Mouse (Mus musculus): ENCODE measurements around the gene Tmem198. TPM values are rescaled to one million over a fixed set of nuclear protein-coding genes. Genes with fewer than 3 reads are reported as not detected.
A peak's percentile ranks its signal among the peaks of the same experiment; 100 is the strongest.

Gene Tmem198
- polyA plus RNA-seq (2016; fragmentation: Nextera tagmentation; extraction: Ambion mirVana) = 0.35 and 0.69 TPM in 2 replicates

DNA sequence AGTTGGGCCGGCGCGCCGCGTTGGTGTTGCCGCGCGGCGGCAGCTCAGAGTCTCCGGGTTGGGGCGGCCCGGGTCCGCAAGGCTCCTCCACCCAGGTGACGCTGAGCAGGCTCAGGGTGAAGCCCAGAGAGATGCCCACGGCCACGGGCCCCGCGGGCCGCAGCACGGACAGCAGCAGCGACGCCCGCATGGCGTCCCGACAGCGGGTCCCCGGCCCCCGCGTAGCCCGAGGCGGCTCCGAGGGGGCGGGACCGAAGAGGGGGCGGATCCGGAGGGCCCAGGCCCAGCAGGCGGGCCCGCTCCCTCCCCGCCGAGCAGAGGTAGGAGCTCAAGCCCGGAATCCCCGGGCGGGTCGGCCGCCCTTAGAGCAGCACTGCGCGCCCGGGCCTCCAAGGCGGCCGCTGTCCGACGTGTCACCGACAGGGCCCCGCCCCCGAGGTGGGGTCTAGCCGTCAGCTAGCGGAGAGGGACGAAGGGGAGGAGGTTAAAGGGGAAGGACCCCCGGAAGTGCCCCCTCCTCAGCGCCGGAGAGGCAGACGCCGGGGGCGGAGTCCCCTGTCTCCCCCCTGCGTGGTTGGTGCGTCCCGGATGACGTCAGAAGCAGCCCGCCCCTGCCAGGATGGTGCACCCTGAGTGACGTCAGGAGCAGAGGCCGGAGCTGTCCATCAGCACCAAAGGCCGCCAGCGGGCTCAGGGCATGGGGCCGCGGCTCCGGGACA, at the start of gene Tmem198, which contains the start of gene Chpf:
Tmem198 (plus strand) TSS at position 617 of the 719 bp plus-strand sequence.
Chpf (minus strand) TSS at position 392 of the 719 bp plus-strand sequence.
- H3K9me3 ChIP-seq (replicated peaks) = no peaks in the 10 kb centered on the region
- peak within 1 kb of the TSS; percentile 86 for H3K27ac ChIP-seq
- peaks cover 73% of the 10 kb centered on the region for H3K27me3 ChIP-seq (ENCODE audit: low read depth, poor library complexity, severe bottlenecking)
- H3K4me3 ChIP-seq = peak within 1 kb of the TSS; percentile 88
- WGBS = under 1% methylated on average over 76 of the region's 76 CpGs
- DNase-seq (ENCODE audit: low spot score) = peak; percentile 100
- H3K4me1 ChIP-seq = peaks cover 43% of the 10 kb centered on the region
- H3K36me3 ChIP-seq = peaks cover 31% of the 10 kb centered on the region

DNA sequence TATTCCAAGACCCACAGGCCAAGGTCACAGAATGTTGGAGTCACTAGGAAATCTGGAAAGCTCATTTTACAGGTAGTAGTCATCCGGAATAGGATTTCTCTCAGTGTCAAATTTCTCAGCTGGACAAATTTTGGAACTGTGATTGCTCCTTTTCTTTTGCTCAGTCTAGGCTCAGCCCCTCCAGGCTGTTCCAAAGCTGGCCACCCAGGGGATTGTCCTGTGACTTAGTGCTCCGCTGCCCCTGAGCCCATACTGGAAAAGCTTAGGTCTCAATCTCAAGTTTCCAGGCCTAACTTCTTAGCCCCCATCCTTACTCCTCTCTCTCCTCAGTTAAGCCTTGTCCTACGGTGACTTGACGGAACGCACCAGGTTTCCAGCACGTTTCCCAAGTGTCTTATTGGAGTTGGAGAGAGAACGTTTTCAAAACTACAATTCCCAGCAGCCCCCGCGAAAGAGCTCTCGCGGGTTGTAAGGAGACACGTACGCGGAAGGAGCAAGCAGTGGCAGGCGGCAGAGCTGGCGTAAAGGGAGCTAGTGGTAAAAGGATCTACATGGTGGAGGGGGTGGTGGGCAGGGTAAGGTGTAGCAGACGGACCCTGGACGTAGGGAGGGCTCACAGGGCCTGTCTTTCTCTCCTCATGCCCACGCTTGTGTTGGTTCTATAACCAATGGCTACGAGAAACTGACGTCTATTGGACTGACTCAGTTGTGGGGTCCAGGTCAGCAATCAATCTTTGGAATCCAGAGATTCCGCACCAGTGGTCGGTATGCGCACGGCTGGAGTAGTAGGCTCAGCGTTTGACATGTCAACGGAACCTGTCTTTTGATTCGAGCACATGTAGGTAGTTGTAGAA, 43.6 kb upstream of the Tmem198 start, which contains the start of gene Gmppa:
Gmppa (plus strand) TSS at position 456 of the 854 bp plus-strand sequence.
- Histone ChIP-seq H3K4me1 (peaks cover 63% of the 10 kb centered on the region), H3K4me3 (peak within 1 kb of the TSS; percentile 65), H3K27me3 (ENCODE audit: low read depth, poor library complexity, severe bottlenecking) (peaks cover 13% of the 10 kb centered on the region; the same call in 1 of the 2 replicates), H3K36me3 (peaks cover 10% of the 10 kb centered on the region), H3K9me3 (replicated peaks) (no peaks in the 10 kb centered on the region), H3K27ac (peak within 1 kb of the TSS; percentile 82)
- peak; percentile 78 for DNase-seq (ENCODE audit: low spot score)
- WGBS = 6% methylated on average over 28 of the region's 28 CpGs

DNA sequence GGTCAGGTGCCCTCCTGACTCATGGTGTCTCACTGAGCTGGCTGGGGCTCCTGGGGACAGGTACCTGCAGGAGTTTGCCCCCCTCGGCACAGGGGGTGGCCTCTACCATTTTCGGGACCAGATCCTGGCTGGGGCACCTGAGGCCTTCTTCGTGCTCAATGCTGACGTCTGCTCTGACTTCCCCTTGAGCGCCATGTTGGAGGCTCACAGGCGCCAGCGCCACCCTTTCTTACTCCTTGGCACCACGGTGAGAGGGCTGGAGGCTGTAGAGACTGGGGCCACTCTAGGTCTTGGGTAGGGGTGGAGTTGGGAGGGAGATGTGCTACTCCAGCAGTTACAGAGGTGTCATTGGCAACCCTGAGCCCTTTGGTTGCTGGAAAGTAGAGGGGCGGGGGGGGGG, 40.5 kb upstream of the Tmem198 start:
- peaks cover 61% of the 10 kb centered on the region for H3K4me1 ChIP-seq
- H3K27ac ChIP-seq = no peak overlapping the region
- WGBS = 70% methylated on average over 8 of the region's 9 CpGs

DNA sequence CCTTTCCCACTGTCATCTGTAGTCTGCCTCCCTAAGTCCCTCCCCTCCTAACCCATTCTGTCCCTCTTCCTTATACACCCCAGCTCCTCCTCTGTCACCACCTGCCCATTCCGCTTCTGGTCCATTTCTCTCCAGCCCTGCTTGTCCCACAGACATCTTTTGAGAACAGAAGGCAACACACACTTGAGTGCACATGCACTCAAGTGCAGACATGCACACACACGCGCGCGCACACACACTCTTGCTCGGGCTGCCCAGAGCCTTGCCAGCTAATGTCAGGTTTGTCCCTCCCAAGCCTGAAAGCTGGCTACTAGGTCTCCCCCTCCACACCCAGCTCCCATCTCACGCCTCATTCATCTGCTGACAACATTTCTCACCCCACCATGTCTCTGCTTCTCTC, 38.7 kb upstream of the Tmem198 start:
- H3K9me3 ChIP-seq (replicated peaks) = no peaks in the 10 kb centered on the region
- H3K4me1 ChIP-seq = peaks cover 71% of the 10 kb centered on the region
- no peak overlapping the region for H3K4me3 ChIP-seq
- no peak for DNase-seq (ENCODE audit: low spot score)
- H3K27ac ChIP-seq = no peak overlapping the region
- 97% methylated on average over 7 of the region's 7 CpGs for WGBS
- H3K27me3 ChIP-seq (ENCODE audit: low read depth, poor library complexity, severe bottlenecking) = peaks cover 40% of the 10 kb centered on the region
- peaks cover 10% of the 10 kb centered on the region for H3K36me3 ChIP-seq

More for the DNA sequence above, 40.5 kb upstream of the Tmem198 start:
- peaks cover 10% of the 10 kb centered on the region for H3K36me3 ChIP-seq
- DNase-seq (ENCODE audit: low spot score) = no peak
- H3K4me3 ChIP-seq = no peak overlapping the region
- peaks cover 21% of the 10 kb centered on the region for H3K27me3 ChIP-seq (ENCODE audit: low read depth, poor library complexity, severe bottlenecking)
- no peaks in the 10 kb centered on the region for H3K9me3 ChIP-seq (replicated peaks)

DNA sequence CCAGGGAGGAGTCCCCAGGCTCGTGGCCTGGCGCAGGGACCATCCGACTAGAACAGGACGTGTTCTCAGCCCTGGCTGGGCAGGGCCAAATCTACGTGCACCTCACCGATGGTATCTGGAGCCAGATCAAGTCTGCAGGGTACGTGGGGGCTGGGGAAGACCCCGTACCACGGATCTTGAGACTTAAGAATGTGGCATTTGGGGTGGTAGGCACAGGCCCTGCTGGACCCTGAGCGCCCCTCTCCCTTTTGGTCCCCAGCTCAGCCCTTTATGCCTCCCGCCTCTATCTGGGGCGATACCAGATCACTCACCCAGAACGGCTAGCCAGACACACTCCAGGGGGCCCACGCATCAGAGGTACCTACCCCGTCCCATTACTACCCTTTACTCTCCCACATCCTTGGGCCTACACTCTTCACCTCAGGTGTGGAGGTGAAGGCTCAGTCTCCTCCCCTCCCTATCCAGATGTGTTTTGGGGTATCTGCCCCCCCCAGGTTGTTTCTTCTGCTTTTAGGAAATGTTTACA, 37.8 kb upstream of the Tmem198 start:
- peaks cover 10% of the 10 kb centered on the region for H3K36me3 ChIP-seq
- H3K9me3 ChIP-seq (replicated peaks) = no peaks in the 10 kb centered on the region
- peaks cover 72% of the 10 kb centered on the region for H3K4me1 ChIP-seq
- no peak overlapping the region for H3K27ac ChIP-seq
- DNase-seq (ENCODE audit: low spot score) = no peak
- H3K4me3 ChIP-seq = no peak overlapping the region
- WGBS = 90% methylated on average over 15 of the region's 15 CpGs
- H3K27me3 ChIP-seq (ENCODE audit: low read depth, poor library complexity, severe bottlenecking) = peaks cover 47% of the 10 kb centered on the region

DNA sequence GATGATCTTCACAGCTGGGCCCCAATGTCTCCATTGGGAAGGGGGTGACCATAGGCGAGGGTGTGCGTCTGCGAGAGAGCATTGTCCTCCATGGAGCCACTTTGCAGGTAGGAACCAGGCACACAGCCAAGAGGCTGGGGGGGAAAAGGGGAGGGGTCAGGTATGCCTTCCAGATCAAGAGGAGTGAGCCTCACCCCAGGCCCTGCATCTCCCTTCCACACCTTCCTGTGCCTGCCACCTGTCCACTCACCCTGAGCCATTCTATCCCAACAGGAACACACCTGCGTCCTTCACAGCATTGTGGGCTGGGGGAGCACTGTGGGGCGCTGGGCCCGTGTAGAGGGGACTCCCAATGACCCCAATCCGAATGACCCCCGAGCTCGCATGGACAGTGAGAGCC, 37.2 kb upstream of the Tmem198 start:
- H3K27me3 ChIP-seq (ENCODE audit: low read depth, poor library complexity, severe bottlenecking) = peaks cover 53% of the 10 kb centered on the region
- peaks cover 72% of the 10 kb centered on the region for H3K4me1 ChIP-seq
- no peaks in the 10 kb centered on the region for H3K9me3 ChIP-seq (replicated peaks)
- 82% methylated on average over 9 of the region's 9 CpGs for WGBS
- peaks cover 10% of the 10 kb centered on the region for H3K36me3 ChIP-seq
- no peak overlapping the region for H3K4me3 ChIP-seq
- no peak for DNase-seq (ENCODE audit: low spot score)
- no peak overlapping the region for H3K27ac ChIP-seq

DNA sequence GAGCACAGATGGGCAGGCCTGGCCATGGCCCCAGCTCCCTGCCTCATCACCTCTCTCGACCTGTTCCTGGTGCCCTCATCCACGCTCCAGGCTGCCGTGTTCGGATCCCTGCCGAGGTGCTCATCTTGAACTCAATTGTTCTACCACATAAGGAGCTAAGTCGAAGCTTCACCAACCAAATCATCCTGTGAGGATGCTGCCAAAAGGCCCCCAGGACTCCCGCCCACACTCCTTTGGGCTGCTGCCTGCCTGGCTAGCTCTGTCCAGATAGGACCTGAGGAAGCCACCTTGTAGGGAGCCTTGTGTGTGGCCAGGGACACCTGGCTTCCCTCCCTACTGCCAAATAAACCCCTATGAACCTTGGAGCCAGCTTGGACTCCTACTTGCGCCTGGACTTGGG, 36.5 kb upstream of the Tmem198 start:
- Histone ChIP-seq H3K4me1 (peaks cover 72% of the 10 kb centered on the region), H3K36me3 (peaks cover 10% of the 10 kb centered on the region), H3K27ac (0 out of 2 replicates have a peak overlapping the region, but pooled peaks have one; percentile 32), H3K27me3 (ENCODE audit: low read depth, poor library complexity, severe bottlenecking) (peaks cover 60% of the 10 kb centered on the region), H3K9me3 (replicated peaks) (no peaks in the 10 kb centered on the region), H3K4me3 (no peak overlapping the region)
- DNase-seq (ENCODE audit: low spot score) = no peak
- 59% methylated on average over 8 of the region's 8 CpGs for WGBS

DNA sequence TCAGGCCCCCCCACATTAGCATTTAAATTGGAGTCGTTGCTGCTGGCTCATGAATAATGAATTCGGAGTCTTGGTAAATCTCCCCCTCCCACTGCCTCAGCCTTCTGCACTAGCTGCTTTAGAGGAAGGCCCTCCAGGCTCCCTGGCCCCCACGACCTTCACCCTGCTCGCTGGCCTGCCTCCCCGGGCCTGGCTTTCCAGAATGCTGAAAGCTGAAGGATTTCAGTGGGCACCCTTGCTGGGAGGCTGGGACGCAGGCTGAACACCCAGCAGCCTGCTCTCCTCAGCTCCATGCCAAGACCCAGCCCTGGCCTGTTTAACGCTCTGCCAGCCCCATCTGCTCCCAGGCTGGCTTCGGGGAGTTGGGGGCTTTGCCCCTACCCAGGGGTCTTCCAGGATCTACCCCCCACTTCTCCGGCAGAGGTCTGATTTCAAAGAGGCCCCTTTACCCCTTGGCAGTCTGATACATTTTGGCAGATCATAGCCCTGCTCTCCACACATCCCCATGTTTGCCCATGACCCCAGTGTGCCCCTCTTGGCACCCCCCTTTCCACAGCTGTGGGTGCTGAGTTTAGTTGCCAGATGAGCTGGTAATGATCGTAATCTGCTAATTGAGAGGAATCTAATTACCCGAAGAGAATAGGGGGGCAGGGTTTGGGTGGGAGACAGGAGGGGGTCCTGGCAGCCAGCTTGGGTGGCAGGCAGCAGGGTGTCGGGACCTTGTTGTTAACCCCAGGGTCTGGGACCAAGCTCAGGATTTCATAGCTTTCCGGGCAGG, 35.9 kb upstream of the Tmem198 start:
- H3K27me3 ChIP-seq (ENCODE audit: low read depth, poor library complexity, severe bottlenecking) = peaks cover 66% of the 10 kb centered on the region
- H3K4me1 ChIP-seq = peaks cover 77% of the 10 kb centered on the region
- peak overlapping the region; percentile 32; the same call in 1 of the 2 replicates for H3K27ac ChIP-seq
- 22% methylated on average over 13 of the region's 13 CpGs for WGBS
- peaks cover 10% of the 10 kb centered on the region for H3K36me3 ChIP-seq
- H3K4me3 ChIP-seq = no peak overlapping the region
- no peaks in the 10 kb centered on the region for H3K9me3 ChIP-seq (replicated peaks)
- DNase-seq (ENCODE audit: low spot score) = no peak

DNA sequence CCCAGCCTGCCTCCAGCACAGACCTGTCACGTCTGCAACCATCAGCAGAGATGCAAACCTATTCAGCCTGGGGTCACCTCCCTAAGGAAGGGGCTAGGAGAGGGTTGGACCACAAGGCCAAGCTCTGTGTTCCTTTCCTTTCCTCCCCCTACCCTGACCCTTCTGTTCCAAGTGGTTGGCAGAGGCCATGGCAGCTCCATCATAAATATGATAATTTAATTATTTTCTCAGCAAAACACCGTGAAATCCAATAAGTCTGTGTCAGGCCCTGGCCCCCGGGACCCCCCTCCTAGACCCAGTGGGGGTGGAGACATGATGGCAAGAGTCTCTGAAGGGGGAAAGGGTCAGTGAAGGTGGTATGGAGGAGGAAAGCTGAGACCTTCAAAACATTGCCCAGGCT, 35.1 kb upstream of the Tmem198 start:
- peaks cover 74% of the 10 kb centered on the region for H3K27me3 ChIP-seq (ENCODE audit: low read depth, poor library complexity, severe bottlenecking)
- H3K4me3 ChIP-seq = no peak overlapping the region
- H3K4me1 ChIP-seq = peaks cover 77% of the 10 kb centered on the region
- H3K9me3 ChIP-seq (replicated peaks) = no peaks in the 10 kb centered on the region
- peaks cover 10% of the 10 kb centered on the region for H3K36me3 ChIP-seq
- 23% methylated on average over 3 of the region's 3 CpGs for WGBS
- no peak overlapping the region for H3K27ac ChIP-seq
- no peak for DNase-seq (ENCODE audit: low spot score)

DNA sequence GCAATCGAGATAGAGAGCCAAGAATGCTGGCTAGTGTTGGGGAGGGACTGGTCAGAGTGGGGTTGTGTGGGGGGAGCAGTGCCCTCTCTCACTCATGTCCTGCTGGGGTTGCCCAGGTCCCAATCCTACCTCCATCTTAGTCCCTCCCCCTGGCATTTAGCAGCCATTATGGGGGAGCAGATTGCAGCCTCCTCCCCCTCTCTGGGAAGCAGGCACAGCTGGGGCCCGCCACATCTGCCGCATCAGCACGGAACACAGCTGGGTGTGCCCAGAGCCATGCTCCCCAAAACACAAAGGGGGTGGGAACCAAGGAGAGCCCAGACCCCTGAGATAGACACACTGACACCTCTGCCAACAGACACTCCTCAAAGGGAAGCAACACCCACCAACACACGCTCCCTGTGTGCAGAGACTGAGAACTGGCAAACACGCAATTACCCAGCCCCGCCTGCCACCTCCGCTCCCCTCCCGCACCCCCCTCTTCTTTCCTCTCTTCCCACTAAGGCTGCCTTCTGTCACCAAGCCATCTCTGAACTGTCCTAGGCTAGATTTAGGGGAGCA, 34.1 kb upstream of the Tmem198 start:
- WGBS = 9% methylated on average over 9 of the region's 9 CpGs
- 0 out of 2 replicates have a peak overlapping the region, but pooled peaks have one; percentile 65 for H3K27ac ChIP-seq
- no peaks in the 10 kb centered on the region for H3K9me3 ChIP-seq (replicated peaks)
- peaks cover 83% of the 10 kb centered on the region for H3K4me1 ChIP-seq
- peaks cover 9% of the 10 kb centered on the region for H3K36me3 ChIP-seq
- H3K4me3 ChIP-seq = 0 out of 2 replicates have a peak overlapping the region, but pooled peaks have one; percentile 9
- H3K27me3 ChIP-seq (ENCODE audit: low read depth, poor library complexity, severe bottlenecking) = peaks cover 84% of the 10 kb centered on the region
- no peak for DNase-seq (ENCODE audit: low spot score)

DNA sequence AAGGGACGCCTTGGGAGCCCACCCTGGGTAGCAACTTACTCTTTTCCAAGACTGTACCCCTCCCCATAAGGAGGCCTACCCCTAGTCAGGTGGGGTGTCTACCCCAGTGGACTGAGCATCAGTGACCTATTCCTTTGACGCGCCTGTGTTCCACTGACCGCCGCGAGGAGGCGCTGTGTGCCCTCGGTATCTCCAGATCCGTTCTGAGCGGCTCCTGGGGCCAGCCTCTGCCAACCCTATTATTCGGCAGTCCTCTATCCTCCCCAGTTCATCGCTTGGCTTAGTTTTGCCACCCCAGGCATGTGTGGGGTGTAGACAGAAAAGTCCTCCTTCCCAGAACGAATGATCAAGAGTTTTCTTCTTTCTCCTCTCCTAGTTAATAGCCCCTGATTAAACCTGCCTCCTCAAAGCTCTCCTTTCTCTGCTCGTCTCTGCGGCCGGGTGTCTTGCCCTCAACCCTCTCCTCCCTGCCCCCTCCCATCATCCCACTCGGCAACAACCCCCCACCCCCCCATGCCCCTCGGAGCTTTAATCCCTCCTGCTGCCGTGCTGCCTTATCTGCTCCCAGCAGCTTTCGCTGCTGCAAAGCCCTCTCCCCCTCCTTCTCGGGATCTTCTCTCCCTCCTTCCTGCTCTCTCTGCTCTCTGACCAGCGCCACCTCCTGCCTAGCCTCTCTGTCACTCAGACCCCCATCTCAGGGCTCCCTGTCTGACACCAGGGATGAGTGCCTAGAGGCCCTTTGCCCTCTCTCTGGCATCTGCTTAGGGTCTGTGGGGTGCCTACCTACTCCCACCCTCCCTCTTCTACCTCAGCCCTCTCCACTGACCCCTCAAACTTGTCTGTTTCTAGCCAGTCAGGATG, 33.4 kb upstream of the Tmem198 start:
- Histone ChIP-seq H3K9me3 (replicated peaks) (no peaks in the 10 kb centered on the region), H3K27me3 (ENCODE audit: low read depth, poor library complexity, severe bottlenecking) (peaks cover 91% of the 10 kb centered on the region), H3K4me1 (peaks cover 91% of the 10 kb centered on the region), H3K4me3 (peak overlapping the region; percentile 41), H3K36me3 (peaks cover 1% of the 10 kb centered on the region; the same call in 1 of the 2 replicates), H3K27ac (peak overlapping the region; percentile 65)
- under 1% methylated on average over 22 of the region's 22 CpGs for WGBS
- DNase-seq (ENCODE audit: low spot score) = peak; percentile 91
